Mouse (Mus musculus): ENCODE results near the gene Rnf180. TPM values are rescaled to one million over a fixed set of nuclear protein-coding genes. Genes with fewer than 3 reads are reported as not detected.

The Rnf180 gene
- 0.11 TPM for polyA plus RNA-seq (2017; shearing (Covaris generic))

GRCm38 (mm10) chr13:105294715-105295114, at the start of gene Rnf180:
Gene Rnf180, minus strand, starts transcription at chr13:105294815.

GRCm38 (mm10) chr13:105081862-105082261, 212.8 kb downstream of the Rnf180 start, which contains the start of gene 4933425L06Rik:
Gene 4933425L06Rik, plus strand, starts transcription at chr13:105082122.

Other genes starting within 250 kb of the Rnf180 start
- gene Rgs7bp, start 239.9 kb downstream of the Rnf180 start, polyA plus RNA-seq (2017; shearing (Covaris generic)): not detected
- not detected for gene 4933425L06Rik, start 212.7 kb downstream of the Rnf180 start, polyA plus RNA-seq (2017; shearing (Covaris generic))
- gene Htr1a, start 148.8 kb upstream of the Rnf180 start, polyA plus RNA-seq (2017; shearing (Covaris generic)): not detected